Mouse (Mus musculus) adrenal gland, adult 10 weeks (tissue): ENCODE measurements around the gene Rxrg. TPM values are rescaled to one million over a fixed set of nuclear protein-coding genes. Genes with fewer than 3 reads are reported as not detected.

Experiments used
- polyA plus RNA-seq: library from polyadenylated mRNA; stranded (reverse); fragments of 350-450 nt; fragmentation: Illumina TruSeq; extraction: RNeasy Lipid Tissue Mini Kit (QIAGEN cat#74804); gene quantifications from one replicate; pipeline ENCODE4 v1.2.3, GENCODE M21; 2014; ENCODE audit warnings: low read depth, low replicate concordance

Rxrg gene
- polyA plus RNA-seq: 0.47 TPM

GRCm38 (mm10) chr1:167598255-167599081, at the start of gene Rxrg:
TSS of gene Rxrg (plus strand) at chr1:167598384.

DNA sequence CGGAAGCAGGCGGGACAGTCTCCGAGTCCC, 90.9 kb downstream of the Rxrg start, which contains the start of gene Lmx1a:
TSS of gene Lmx1a (plus strand) at position 6 of the 30 bp plus-strand sequence.

Other genes with a start within 250 kb of the Rxrg start
- 117 TPM for gene Aldh9a1, start 248.4 kb upstream of the Rxrg start, polyA plus RNA-seq
- 1.9 TPM for gene Mgst3, start 204.5 kb upstream of the Rxrg start, polyA plus RNA-seq
- gene Lrrc52, start 131.6 kb upstream of the Rxrg start, polyA plus RNA-seq: not detected
- gene Lmx1a, start 90.9 kb downstream of the Rxrg start, polyA plus RNA-seq: not detected